Mouse (Mus musculus): ENCODE results near the gene Mtr. TPM values are rescaled to one million over a fixed set of nuclear protein-coding genes. Genes with fewer than 3 reads are reported as not detected.

Gene Mtr
- total RNA-seq, 1 experiment from 2014 or later: 16.8 TPM

- ATAC-seq (replicated peaks; ENCODE audit: insufficient number of reproducible peaks, low FRiP score, low TSS enrichment, poor library complexity, severe bottlenecking): no peak
Observed at GRCm38 (mm10) chr13:12250496-12250895, 7.4 kb downstream of the Mtr start.

GRCm38 (mm10) chr13:12249195-12249898 lies 8.6 kb downstream of the Mtr start:
- ATAC-seq (replicated peaks; ENCODE audit: insufficient number of reproducible peaks, low FRiP score, low TSS enrichment, poor library complexity, severe bottlenecking): no peak

GRCm38 (mm10) chr13:12245938-12246337 lies 12.0 kb downstream of the Mtr start:
- no peak for ATAC-seq (replicated peaks; ENCODE audit: insufficient number of reproducible peaks, low FRiP score, low TSS enrichment, poor library complexity, severe bottlenecking)

GRCm38 (mm10) chr13:12243991-12244390 lies 13.9 kb downstream of the Mtr start:
- no peak for ATAC-seq (replicated peaks; ENCODE audit: insufficient number of reproducible peaks, low FRiP score, low TSS enrichment, poor library complexity, severe bottlenecking)

GRCm38 (mm10) chr13:12232141-12232540 lies 25.8 kb downstream of the Mtr start:
- ATAC-seq (replicated peaks; ENCODE audit: insufficient number of reproducible peaks, low FRiP score, low TSS enrichment, poor library complexity, severe bottlenecking): no peak

GRCm38 (mm10) chr13:12228248-12228647 lies 29.7 kb downstream of the Mtr start:
- ATAC-seq (replicated peaks; ENCODE audit: insufficient number of reproducible peaks, low FRiP score, low TSS enrichment, poor library complexity, severe bottlenecking): no peak

GRCm38 (mm10) chr13:12227606-12228005 lies 30.3 kb downstream of the Mtr start:
- ATAC-seq (replicated peaks; ENCODE audit: insufficient number of reproducible peaks, low FRiP score, low TSS enrichment, poor library complexity, severe bottlenecking): no peak

GRCm38 (mm10) chr13:12218603-12219002 lies 39.3 kb downstream of the Mtr start:
- no peak for ATAC-seq (replicated peaks; ENCODE audit: insufficient number of reproducible peaks, low FRiP score, low TSS enrichment, poor library complexity, severe bottlenecking)

GRCm38 (mm10) chr13:12214922-12215321 lies 43.0 kb downstream of the Mtr start:
- ATAC-seq (replicated peaks; ENCODE audit: insufficient number of reproducible peaks, low FRiP score, low TSS enrichment, poor library complexity, severe bottlenecking): no peak

GRCm38 (mm10) chr13:12211058-12211457 lies 46.9 kb downstream of the Mtr start:
- ATAC-seq (replicated peaks; ENCODE audit: insufficient number of reproducible peaks, low FRiP score, low TSS enrichment, poor library complexity, severe bottlenecking): no peak

GRCm38 (mm10) chr13:12210023-12210762 lies 47.7 kb downstream of the Mtr start:
- peak; percentile 80 for ATAC-seq (replicated peaks; ENCODE audit: insufficient number of reproducible peaks, low FRiP score, low TSS enrichment, poor library complexity, severe bottlenecking)

GRCm38 (mm10) chr13:12200372-12200771 lies 57.5 kb downstream of the Mtr start:
- ATAC-seq (replicated peaks; ENCODE audit: insufficient number of reproducible peaks, low FRiP score, low TSS enrichment, poor library complexity, severe bottlenecking): no peak

GRCm38 (mm10) chr13:12198486-12198885 lies 59.4 kb downstream of the Mtr start:
- ATAC-seq (replicated peaks; ENCODE audit: insufficient number of reproducible peaks, low FRiP score, low TSS enrichment, poor library complexity, severe bottlenecking): no peak

GRCm38 (mm10) chr13:12196861-12197260 lies 61.1 kb downstream of the Mtr start:
- no peak for ATAC-seq (replicated peaks; ENCODE audit: insufficient number of reproducible peaks, low FRiP score, low TSS enrichment, poor library complexity, severe bottlenecking)

- no peak for ATAC-seq (replicated peaks; ENCODE audit: insufficient number of reproducible peaks, low FRiP score, low TSS enrichment, poor library complexity, severe bottlenecking)
Observed at GRCm38 (mm10) chr13:12196012-12196411, 61.9 kb downstream of the Mtr start.

GRCm38 (mm10) chr13:12194942-12195662 lies 62.8 kb downstream of the Mtr start:
- ATAC-seq (replicated peaks; ENCODE audit: insufficient number of reproducible peaks, low FRiP score, low TSS enrichment, poor library complexity, severe bottlenecking): no peak

- ATAC-seq (replicated peaks; ENCODE audit: insufficient number of reproducible peaks, low FRiP score, low TSS enrichment, poor library complexity, severe bottlenecking): no peak
Observed at GRCm38 (mm10) chr13:12189219-12189618, 68.7 kb downstream of the Mtr start.

- no peak for ATAC-seq (replicated peaks; ENCODE audit: insufficient number of reproducible peaks, low FRiP score, low TSS enrichment, poor library complexity, severe bottlenecking)
Observed at GRCm38 (mm10) chr13:12188804-12189203, 69.1 kb downstream of the Mtr start.

GRCm38 (mm10) chr13:12179481-12179880 lies 78.4 kb downstream of the Mtr start:
- no peak for ATAC-seq (replicated peaks; ENCODE audit: insufficient number of reproducible peaks, low FRiP score, low TSS enrichment, poor library complexity, severe bottlenecking)

GRCm38 (mm10) chr13:12176761-12177160 lies 81.2 kb downstream of the Mtr start:
- ATAC-seq (replicated peaks; ENCODE audit: insufficient number of reproducible peaks, low FRiP score, low TSS enrichment, poor library complexity, severe bottlenecking): no peak
